Mouse (Mus musculus): ENCODE results near the gene Golt1a.
"Not testable (repeated sequence)": the region's sequence is repeated elsewhere in the genome, so short reads cannot be mapped to it uniquely, and the experiment has no call there.

The Golt1a gene

DNA sequence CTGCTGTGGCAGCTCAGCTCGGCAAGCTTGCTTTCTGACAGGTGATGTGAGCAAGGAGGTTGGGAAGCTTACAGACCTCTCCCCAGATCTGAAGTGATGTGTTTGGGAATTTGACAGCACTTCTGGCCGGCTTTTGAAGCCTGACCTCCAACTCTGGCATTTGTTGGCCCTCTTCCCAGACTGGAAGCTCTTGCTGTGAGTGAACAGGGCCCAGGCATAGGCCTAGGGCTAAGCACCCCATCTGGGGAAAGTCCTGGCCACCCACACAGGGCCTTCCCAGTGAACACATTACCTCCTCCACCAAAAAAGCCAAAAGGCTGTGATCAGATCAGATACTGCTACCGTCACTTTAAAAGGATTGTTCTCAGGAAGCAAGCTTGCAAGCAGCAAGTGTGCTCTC is 7.1 kb upstream of the Golt1a start:
- no peak for DNase-seq (ENCODE audit: extremely low read depth, low read depth)

DNA sequence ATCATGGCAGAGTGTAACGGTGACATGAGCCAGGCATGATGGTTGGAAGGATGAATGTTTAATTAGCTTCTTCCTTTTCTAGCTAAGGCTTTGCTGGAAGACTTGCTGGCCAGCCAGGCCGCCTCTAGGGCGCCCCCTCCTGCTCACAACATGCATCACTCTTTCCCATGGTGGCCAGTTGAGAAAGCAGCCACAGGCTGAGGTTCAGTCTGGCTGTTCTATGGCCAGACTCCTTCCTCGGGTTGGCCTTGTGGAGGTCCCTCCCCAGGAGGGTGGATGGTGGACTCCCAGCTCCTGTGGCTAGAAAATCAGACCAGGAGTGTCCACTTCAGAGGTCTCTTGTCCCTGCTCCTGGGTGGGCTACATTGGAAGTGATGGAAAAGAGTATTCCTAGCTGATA is 2.8 kb upstream of the Golt1a start:
- peak; percentile 54 for DNase-seq (ENCODE audit: extremely low read depth, low read depth)

DNA sequence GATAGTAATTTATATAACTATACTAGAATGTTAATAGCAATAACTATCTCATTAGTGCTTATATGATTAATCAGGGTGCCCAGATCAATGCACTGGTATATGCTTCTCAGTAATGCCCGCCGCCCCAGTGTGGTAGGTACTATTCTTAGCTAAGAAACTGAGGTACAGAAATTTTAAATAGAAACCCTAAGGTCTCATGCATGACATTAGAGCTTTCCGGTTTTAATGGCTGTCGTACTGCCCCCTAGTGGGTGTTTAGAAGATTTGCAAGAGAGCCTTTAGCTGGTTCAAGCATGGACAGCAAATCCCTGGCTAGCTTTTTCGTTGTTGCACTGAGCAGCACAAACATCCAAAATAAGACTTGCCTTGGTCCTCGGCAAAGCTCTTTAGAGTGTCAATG is 2.3 kb upstream of the Golt1a start:
- DNase-seq (ENCODE audit: extremely low read depth, low read depth), result peak; percentile 56

DNA sequence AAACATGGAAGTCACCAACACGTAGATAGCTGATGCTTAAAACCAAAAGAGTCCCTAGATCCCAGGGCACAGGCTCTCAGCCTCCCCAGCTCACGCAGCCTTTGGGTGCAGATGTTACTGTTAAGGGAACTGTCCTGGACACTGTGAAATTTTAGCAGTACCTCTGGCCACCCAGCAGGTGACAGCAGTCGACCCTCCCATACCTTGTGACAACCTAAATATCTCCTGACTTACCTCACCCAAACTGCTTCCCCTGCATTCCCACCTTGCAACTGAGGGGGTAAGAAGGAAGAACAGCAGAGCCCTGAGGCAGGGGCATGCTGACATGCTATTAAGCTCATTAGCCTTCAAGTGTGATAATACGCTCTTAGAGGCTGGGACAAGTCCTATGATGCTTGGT is 1.6 kb downstream of the Golt1a start:
- peak; percentile 21 for DNase-seq (ENCODE audit: extremely low read depth, low read depth)

DNA sequence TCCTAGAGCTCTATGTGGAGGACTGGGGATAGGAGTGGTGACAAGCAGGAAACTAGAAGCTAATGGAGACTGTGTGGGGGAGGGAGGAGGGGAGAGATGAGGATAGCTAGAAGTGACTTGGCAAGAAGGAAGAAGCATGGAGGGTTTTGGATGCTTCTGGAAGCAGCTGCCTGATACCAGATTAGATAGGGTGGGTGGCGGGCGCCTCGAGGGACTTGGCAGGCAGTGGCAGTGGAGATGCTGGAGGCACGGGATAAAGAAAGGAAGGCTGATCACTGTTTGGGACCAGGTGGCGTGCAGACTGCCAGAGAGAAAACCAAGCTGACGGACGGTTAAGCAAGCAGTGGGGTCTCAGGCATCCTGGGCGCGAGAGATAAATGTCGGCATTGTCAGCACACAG is 2.3 kb downstream of the Golt1a start:
- peak; percentile 76 for DNase-seq (ENCODE audit: extremely low read depth, low read depth)

DNA sequence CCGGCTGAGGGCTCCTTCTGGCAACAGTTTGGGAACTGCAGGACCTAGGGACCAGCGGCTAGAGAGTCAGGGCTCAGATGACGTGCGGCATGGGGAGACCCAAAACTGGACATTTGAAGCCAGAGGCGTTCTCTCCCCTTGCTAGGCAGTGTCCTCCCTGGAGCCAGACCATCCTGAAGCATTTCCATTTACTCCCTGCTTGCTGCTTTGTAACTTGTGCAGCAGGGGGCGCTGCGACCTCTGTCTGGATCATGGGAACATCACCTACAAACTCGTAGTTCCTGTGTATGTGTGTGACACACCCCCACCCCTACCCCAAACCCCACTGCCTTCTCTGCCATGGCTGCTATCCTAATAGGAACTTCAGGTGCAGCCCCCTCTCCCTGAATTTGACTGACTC is 4.8 kb downstream of the Golt1a start:
- peak; percentile 37 for DNase-seq (ENCODE audit: extremely low read depth, low read depth)

DNA sequence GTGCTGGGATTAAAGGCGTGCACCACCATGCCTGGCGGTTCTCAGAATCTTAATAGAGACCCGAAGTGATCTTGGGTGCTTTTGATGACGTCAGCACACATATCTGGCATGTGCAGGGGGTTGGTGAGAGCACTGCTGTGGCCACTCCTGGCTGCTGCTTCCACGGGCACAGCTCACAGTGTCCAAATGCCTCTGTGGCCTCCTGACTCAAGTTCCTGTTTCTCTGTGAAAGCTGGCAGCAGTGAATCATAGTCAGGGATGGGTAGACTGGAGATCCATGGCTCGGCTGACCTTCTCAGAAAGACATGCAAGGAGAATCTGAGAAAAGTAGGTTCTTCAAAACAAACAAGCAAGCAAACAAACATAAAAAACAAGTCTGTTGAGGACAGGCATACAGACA is 6.2 kb downstream of the Golt1a start:
- no peak for DNase-seq (ENCODE audit: extremely low read depth, low read depth)

DNA sequence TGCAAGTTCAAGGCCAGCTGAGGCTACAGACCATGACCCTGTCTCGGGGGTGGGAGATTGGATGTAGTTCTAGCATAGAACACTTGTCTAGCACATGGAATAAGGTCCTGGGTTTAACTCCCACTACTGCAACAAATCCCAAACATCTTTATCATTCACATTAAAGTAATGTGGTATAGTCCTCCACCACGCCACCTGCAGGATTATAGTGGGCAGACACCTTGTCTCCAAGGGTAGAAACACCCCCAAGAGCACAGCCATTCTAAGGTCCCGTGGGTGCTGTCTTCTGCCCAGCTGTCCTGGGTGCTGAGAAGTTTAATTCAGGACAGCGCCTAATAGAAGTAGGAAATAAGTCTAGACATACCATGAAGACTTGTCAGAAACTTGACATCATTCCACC is 7.0 kb downstream of the Golt1a start:
- no peak for DNase-seq (ENCODE audit: extremely low read depth, low read depth)

DNA sequence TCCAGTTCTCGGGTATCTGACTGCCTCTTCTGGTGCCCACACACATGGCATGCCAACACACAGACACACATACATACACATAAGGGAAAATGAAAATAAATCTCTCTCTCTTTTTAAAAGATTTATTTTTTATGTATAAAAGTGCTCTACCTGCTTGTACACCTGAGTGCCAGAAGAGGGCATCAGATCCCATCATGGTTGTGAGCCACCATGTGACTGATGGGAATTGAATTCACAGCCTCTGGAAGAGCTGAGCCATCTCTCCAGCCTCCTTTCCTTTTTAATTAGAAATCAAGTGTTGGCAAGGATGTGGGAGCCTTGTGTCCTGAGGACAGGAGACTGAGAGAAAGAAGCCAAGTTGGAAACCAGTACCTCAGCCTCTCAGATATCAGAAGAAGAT is 7.5 kb downstream of the Golt1a start:
- DNase-seq (ENCODE audit: extremely low read depth, low read depth), result no peak

DNA sequence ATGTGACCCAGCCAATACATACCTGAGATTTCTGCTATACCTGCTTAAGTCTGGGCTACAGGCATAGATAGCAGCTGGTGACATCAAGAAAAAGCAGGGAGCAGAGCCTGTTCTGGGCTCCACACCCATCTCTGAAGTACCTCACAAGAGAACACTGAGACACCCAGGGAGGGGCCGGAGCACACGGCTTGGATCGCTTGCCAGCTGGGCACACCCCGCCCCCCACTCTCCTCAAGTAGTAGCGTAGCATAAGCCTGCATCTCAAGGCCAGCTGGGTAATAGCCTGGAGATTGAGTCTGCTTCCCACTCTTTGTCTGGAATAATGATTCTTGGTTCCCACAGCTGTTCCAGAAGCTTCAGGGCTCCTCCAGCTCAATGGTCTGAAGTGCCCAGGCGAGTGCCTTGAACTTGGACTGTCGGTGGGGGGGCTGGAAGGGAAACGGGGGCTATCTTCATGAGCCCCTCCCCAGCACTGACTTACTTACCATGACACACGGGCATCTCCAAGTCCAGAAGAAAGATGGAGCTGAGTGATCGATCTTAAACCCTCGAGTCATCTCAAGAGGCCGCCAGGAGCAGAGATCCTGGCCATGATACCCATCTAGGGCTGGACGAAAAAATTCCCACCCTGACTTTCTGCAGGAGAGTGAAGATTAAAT is 11.8 kb downstream of the Golt1a start, which contains the start of gene Kiss1:
Gene Kiss1 (plus strand): TSS at position 609 of the 659 bp plus-strand sequence.
- DNase-seq (ENCODE audit: extremely low read depth, low read depth), result no peak

DNA sequence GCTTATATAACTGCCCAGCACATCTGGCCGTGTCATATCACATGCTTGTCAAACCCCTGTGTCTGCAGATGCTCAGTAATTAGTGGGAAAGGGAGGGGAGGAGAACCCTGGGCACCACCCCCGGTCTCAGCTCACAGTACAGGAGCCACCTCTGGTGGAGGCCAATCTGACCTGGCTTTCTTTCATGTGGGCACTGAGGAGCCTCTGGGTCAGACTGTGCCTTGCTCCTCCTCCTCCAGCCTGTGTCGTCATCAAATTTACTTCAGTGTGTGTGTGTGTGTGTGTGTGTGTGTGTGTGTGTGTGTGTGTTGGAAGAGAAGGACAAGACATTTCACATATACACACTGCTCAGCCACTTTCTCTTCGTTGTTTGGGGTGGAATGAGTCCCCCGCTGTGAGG is 13.7 kb downstream of the Golt1a start:
- DNase-seq (ENCODE audit: extremely low read depth, low read depth), result no peak

DNA sequence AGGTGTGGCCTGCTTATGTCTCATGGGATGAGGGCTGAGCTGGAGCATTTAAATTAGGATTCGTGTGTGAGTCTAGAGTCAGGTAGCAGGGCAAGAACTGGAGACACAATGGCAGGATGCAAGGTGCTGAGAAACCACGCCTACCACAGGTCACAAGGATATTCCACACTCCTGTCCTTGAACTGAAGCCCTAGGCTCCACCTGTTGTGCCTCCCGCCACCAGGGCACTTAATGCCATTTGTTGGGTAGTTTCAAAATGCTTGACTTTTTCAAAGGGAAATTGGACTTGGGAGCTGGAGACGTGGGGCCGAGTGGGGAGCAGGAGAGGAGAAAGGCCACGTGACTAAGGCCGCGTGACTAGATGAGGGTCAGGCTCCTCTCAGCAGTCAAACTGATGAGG is 16.4 kb downstream of the Golt1a start:
- no peak for DNase-seq (ENCODE audit: extremely low read depth, low read depth)

DNA sequence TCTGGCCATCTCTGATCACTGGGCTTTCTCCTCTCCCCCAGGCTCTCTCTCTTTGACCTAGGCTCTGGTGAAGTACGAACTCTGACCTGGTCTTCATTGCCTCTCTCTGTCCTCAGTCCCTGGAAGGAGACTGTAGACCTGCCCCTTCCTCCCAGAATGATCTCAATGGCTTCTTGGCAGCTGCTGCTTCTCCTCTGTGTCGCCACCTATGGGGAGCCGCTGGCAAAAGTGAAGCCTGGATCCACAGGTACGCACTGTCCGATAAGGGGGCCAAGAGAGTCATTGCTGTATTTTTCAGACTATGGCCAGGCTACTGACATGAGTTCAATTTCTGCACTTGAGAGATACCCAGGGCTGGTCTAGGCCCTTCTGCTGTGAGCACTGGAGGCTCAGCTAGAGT is 17.5 kb downstream of the Golt1a start:
- DNase-seq (ENCODE audit: extremely low read depth, low read depth), result no peak

DNA sequence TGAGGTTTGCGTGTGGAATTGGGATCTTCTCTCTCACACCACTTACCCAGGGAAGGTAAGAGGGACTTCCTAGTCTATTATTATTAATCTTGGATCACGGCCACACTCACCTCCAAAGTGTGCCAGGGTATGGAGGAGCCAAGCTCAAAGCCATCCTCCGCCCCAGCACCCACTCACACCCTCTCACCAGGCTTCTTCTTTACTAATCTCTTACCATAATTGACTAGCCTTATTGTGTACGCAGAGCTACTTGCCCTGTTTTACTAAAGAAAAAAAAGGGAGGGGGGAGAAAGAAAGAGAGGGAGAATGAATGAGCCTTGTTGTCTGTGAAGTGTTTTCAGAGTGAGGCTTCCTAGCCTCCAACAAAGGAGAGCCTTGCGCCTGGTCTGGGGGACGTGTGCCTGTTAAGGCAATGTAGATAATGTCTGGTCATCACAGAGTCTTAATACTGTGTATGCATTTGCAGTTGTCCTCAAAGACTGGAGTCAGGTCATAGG is 18.7 kb downstream of the Golt1a start:
- no peak for DNase-seq (ENCODE audit: extremely low read depth, low read depth)

DNA sequence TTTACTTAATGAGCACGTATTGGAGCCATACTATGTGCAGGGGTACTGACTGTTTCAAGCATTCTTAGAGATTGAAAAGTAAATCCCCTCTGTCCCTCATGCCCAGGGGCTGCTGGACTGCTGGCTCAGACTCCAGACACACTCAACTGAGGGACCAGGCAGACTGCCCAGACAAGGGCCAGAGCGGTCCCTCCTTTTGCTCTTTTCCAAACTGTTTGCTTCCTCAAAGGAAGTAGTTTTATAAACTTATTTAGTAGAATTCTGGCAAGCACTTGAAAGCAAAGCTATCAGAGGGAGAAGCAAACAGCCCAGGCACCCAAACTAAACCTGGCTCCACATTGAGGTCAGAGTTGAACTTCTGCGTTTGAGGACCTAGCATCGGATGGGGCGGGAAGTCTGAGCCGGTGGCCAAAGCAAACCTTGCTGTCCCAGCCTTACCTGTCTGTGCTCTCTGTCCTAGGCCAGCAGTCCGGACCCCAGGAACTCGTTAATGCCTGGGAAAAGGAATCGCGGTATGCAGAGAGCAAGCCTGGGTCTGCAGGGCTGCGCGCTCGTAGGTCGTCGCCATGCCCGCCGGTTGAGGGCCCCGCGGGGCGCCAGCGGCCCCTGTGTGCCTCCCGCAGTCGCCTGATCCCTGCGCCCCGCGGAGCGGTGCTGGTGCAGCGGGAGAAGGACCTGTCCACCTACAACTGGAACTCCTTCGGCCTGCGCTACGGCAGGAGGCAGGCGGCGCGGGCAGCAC is 19.5 kb downstream of the Golt1a start:
- no peak for DNase-seq (ENCODE audit: extremely low read depth, low read depth)

DNA sequence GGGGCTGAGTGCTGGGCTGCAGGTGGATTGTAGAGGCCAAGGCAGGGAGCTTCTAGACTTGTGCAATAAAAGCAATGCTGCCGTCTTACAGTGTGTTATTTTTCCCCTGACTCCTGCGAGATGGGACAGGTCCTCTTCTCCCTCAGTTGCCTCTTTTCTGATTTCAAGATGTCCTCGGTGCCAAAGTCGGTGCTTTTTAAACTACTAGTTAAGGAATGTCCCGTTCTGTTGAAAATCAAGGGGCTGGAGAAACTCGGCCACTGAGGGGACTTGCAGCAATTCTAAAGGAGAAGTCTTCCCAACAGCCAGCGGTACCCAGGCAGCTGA is 20.0 kb downstream of the Golt1a start:
- no peak for DNase-seq (ENCODE audit: extremely low read depth, low read depth)

DNA sequence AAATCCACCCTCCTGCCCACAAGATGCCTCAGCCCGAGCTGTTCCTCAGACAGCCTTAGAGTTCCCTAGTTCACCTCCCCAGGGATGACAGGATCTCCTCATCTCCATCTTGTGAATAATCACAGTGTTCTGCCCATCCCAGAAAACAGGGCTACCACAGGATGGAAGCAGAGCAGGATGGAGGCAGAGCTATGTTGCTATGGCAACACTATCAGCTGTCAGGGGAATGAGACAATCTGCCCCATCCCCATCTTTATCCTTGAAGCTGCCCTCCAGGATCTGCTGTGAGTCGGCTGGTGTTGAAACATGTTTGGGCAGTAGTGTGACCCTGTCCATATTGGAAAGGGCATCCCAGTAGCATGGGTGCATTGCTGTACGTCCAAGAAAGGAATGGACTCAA is 21.5 kb downstream of the Golt1a start:
- DNase-seq (ENCODE audit: extremely low read depth, low read depth), result no peak

DNA sequence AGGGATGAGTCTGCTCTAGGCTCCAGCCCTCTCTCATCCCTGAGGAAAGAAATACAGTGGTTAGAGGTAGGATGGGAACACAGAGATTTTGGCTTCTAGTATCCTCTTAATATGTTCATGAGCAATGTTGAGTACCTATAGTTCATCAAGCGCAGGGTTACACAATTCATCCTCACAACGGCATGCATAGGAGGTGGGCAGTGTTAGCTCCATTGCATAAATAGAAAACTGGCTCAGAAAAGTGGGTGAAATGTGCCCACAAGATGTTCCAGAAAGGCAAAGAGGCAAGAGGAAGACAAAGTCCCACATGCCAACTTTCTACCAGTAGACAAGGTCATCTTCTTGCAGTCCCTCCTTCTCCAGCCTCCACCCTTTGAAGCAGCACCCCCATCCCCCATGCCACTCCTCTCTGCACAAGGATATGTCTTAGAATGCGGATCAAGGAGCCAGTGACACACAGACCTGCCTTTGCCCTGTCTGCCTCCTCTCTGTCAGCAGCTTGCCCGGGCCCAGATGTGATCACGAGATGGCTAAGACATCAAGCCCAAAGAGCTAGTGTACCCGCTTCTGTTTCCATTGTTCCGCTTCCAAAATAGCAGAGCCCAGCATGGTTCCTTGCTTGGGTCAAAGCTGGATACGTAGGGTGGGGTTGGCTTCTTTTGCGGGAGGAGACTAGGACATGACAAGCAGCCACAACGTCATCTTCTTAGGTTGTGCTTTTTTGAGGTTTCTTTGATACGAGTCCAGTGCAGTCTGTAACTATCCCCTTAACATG is 23.2 kb downstream of the Golt1a start:
- DNase-seq (ENCODE audit: extremely low read depth, low read depth), result no peak

DNA sequence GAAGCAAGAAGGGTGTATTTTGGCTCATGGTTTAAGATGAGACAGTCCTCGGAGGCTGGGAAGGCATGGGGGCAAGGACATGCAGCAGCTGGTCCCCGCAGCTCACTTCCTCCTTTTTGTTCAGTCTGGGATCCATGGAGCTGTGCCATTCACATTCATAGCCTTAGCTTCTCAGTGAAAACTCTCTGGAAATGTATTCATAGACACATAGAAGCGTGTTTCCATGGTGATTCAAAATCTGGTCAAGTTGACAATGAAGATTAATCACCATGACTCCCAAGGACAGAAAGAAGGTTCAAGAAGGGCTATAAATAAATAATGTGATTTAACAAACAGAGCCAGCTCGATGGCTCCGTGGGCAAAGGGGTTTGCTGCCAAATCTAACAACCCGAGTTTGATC is 24.3 kb downstream of the Golt1a start:
- DNase-seq (ENCODE audit: extremely low read depth, low read depth), result no peak

DNA sequence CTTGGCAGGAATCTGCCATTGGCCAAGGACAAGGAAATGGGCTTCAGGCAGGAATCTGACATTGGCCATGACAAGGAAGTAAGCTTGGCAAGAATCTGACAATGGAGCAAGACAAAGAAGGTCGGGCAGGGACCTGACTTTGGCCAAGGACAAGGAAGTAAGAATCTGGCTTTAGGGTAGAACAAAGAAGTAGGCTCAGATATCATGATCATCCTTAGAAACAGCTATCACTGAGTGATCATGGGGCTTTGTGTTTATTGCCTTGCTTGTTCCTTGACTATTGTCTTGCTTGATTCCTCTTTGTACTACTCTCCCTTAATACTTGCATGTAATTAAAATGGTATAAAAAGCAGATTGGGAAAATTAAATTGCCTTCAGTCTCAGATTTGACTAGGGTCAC is 30.8 kb downstream of the Golt1a start:
- not testable (repeated sequence) for DNase-seq (ENCODE audit: extremely low read depth, low read depth)

DNA sequence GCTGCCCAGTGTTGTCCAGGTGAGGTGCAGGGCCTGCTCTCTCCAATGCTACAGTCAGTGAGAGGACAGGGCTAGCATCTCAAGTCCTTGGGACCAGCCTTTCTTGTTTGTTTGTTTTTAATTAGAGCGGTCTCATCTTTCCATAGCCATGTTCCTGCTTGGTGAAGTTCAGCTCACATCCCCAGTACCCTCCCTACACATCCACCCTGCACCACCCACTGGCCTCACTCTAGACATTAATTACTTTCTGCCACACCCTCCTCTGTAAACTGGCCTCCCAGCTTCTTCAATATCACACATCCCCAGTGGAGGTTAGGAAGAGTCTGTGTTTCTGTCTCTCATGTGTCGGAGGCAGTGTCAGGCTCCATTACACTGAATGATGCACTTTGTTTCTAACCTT is 34.8 kb downstream of the Golt1a start:
- DNase-seq (ENCODE audit: extremely low read depth, low read depth), result no peak

DNA sequence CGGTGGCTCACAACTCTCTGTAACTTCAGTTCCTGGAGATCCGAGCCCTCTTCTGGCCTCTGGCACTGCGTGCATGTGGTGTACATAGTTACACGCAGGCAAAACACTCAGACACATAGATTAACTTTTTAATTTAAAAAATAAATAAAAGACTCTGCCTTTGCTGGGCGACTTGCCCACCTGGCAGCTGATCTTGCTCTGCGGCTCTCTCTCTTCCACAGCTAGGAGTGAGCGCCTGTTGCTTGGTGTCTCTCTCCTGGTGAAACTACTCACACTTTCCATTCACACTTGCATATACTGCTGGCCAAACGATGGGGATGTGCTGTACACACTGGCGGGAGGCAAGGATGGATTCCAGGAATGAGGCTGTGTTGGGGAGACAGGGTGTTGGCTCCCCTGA is 36.9 kb downstream of the Golt1a start:
- DNase-seq (ENCODE audit: extremely low read depth, low read depth), result no peak

Data from MEL-GATA-1-ER (cell line).